Mouse (Mus musculus) erythroblast, embryonic 14.5 days (primary cell): ENCODE results near the gene Lrrc4.

ENCODE experiments used
- GATA1 ChIP-seq: IDR thresholded peaks from 2 replicates; pipeline ENCODE4 v1.6.1; 2012; ENCODE audit warnings: low read length, inconsistent platforms, mixed read lengths
- TAL1 ChIP-seq: IDR thresholded peaks from 3 replicates; pipeline ENCODE4 v1.6.1; 2012; ENCODE audit warnings: low read length, inconsistent platforms, mixed read lengths

DNA sequence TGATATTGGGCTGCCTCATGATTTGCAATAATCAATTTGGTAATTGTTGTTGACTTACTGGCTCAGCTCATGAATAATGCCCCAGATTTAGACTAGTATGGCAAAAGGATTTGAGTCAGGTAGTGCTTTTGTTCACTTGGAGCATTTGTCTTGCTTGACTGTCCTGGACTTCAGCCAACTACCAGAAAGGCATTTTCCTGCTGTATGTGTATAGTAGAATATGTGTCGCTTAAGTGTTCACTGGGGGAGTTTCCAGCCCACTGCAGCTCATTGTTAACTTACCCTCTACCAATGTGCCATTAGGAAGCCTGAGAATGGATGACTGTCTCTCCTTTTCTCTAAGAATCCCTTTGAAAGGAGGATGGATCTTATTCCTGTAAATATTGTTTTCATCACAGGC, 88.0 kb downstream of the Lrrc4 start:
- TF ChIP-seq TAL1 (no peak), GATA1 (no peak)
